Mouse (Mus musculus) megakaryocyte, embryonic 14.5 days (primary cell): Measurements from ENCODE around the gene 1700067P10Rik. TPM values are rescaled to one million over a fixed set of nuclear protein-coding genes. Genes with fewer than 3 reads are reported as not detected.

ENCODE experiments used
- H3K27me3 ChIP-seq: replicated peaks from 2 replicates; pipeline ENCODE3; 2012; ENCODE audit warnings: inconsistent platforms
- H3K36me3 ChIP-seq: replicated peaks from 2 replicates; pipeline ENCODE3; 2012; ENCODE audit warnings: low read length, inconsistent platforms, mixed read lengths
- H3K4me1 ChIP-seq: 2 replicates; pipeline ENCODE4 v1.6.1; 2012; ENCODE audit warnings: inconsistent platforms
- H3K4me3 ChIP-seq: replicated peaks from 2 replicates; pipeline ENCODE3; 2012; ENCODE audit warnings: moderate library complexity, mild to moderate bottlenecking, inconsistent platforms
- H3K9me3 ChIP-seq: 2 replicates; pipeline ENCODE4 v1.6.1; 2012; ENCODE audit warnings: inconsistent platforms
- FLI1 ChIP-seq: IDR thresholded peaks from 2 replicates; pipeline ENCODE4 v1.6.1; 2012; ENCODE audit warnings: low read length, inconsistent platforms, mixed read lengths
- GATA1 ChIP-seq: IDR thresholded peaks from 3 replicates; pipeline ENCODE4 v1.6.1; 2012; ENCODE audit warnings: mixed read lengths, low read length, inconsistent platforms, borderline replicate concordance
- polyA plus RNA-seq: library from polyadenylated mRNA; stranded (reverse); fragments of >175 nt; gene quantifications from 2 replicates; pipeline ENCODE4 v1.2.3, GENCODE M21; 2012; ENCODE audit warnings: low replicate concordance; ENCODE audit not compliant: insufficient read depth

The 1700067P10Rik gene
- polyA plus RNA-seq, 1 experiment, result not detected

DNA sequence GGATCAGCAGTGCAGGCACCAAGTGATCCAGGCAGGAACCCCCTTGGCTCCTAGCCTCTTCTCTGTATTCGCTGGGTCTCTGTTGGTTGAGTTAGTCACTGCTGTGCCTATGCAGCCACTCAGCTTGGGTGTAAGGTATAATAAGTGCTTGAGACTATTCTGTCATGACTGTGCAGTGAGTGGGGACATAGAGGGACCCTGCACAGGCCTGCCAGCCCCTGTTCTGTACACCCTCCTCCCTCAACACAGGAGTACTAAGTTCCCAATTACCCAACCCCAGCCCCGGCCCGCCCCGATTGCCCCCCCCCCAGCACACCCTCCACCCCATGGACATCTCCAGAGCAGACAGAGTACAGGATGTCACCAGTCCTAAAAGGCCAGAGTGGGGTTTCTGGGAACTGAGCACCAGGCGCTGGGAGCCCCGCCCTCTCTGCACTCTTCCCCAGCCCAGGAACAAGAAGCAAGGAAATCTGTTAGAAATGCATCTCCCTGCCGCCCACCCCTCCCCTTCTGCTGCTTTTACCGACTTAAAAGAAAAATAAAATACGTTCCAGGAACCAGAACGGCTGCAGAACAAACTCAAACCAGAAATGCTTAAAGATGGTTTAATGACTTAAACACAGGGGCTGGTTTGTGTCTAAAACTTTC is 24.8 kb upstream of the 1700067P10Rik start:
- TF ChIP-seq GATA1, result no peak
- no peak for TF ChIP-seq FLI1

DNA sequence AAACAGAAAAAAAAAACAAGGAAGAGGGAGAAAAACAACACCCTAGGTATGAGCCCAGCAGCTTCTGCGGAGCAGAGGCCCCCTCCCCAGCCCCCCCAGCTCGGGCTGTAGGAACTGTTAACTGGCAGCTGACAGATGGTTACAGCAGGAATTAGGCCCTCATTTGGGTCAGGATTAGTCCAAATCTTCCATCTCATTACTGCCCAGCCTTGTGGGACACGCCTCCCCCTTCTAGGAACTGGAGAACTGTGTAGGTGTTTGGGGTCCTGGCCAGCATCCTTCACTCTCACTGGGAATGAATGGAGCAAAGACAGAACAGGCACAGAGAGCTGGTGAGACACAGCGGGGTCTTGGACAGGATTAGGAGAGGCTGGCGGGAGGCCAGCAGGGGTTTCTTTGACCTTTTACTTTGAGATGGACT is 24.0 kb upstream of the 1700067P10Rik start:
- no peaks in the 10 kb centered on the region for H3K9me3 ChIP-seq
- H3K27me3 ChIP-seq, result peaks cover 38% of the 10 kb centered on the region
- no peaks in the 10 kb centered on the region for H3K4me1 ChIP-seq

More for the DNA sequence above, 24.8 kb upstream of the 1700067P10Rik start:
- Histone ChIP-seq H3K27me3 (peaks cover 39% of the 10 kb centered on the region), H3K9me3 (no peaks in the 10 kb centered on the region), H3K36me3 (no peaks in the 10 kb centered on the region), H3K4me3 (no peak overlapping the region), H3K4me1 (no peaks in the 10 kb centered on the region)

DNA sequence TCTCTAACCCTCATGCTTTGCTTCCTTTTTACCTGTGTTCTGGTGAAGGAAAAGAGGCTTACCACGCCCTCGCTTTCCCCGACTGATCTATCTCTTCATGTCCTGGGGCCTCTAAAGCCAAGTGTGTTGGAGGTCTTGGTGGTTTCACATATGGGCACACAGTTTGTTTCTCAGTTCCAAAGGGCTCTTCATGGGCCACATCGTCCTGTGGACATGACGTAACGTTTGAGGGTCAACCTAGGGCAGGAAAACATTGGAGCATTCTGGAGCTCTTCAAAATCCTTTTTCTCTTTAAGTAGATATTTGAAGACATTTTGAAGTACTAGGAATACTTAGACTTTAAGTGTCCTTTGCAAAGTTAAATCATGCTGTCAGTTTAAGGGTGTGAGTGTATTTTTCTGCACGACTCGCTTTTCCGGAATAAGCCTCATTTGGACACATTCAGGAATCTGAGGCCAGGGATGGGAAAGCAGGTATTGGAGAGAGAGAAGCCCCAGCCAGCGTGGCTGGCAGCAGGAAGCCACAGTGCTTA is 22.0 kb upstream of the 1700067P10Rik start:
- H3K36me3 ChIP-seq, result no peaks in the 10 kb centered on the region
- no peaks in the 10 kb centered on the region for H3K4me1 ChIP-seq
- TF ChIP-seq FLI1 (no peak), GATA1 (no peak)
- peaks cover 31% of the 10 kb centered on the region for H3K27me3 ChIP-seq
- peaks cover 18% of the 10 kb centered on the region for H3K9me3 ChIP-seq
- no peak overlapping the region for H3K4me3 ChIP-seq

More for the DNA sequence above, 24.0 kb upstream of the 1700067P10Rik start:
- Histone ChIP-seq H3K4me3 (no peak overlapping the region), H3K36me3 (no peaks in the 10 kb centered on the region)
- TF ChIP-seq GATA1 (no peak), FLI1 (no peak)

DNA sequence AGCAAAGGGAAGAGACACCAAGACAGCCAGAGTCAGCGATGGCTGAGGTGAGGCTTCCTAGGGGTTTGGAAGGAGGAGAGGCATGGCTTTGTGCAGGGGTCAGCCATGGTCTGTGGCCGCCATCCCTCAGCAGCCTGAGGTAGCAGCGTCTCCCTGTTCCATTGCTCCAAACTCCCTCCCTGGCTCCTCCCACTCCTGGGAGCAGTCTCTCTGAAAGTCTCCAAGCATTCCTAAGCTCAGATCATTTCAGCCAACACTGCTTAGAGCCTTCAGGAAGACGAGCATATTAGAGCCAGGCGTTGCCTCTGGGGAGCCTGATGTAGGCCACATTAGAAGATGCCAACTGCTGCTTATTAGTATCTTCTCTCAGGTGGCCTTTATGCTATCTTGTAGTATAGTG is 21.4 kb upstream of the 1700067P10Rik start:
- no peaks in the 10 kb centered on the region for H3K4me1 ChIP-seq
- H3K4me3 ChIP-seq, result no peak overlapping the region
- H3K9me3 ChIP-seq, result peaks cover 18% of the 10 kb centered on the region
- H3K27me3 ChIP-seq, result peaks cover 29% of the 10 kb centered on the region
- no peaks in the 10 kb centered on the region for H3K36me3 ChIP-seq
- TF ChIP-seq FLI1 (no peak), GATA1 (no peak)

DNA sequence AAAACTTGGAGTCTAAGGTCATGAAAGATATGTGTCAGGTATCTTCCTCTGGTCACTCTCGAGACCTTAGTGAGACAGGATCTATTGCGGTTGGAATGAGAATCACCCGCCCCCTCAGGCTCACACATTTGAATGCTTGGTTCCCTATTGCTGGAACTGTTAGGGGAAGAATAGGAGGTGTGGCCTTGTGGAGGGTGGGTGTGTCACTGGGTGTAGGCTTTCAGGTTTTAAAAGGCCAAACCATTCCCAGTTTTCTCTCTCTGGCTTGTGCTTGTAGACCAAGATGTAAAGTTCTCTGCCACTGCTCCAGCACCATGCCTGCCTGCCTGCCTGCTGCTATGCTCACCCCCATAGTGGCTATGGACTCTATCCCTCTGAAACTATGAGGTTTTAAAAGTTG is 8.5 kb upstream of the 1700067P10Rik start:
- TF ChIP-seq GATA1 (no peak), FLI1 (no peak)
- no peaks in the 10 kb centered on the region for H3K4me1 ChIP-seq
- no peaks in the 10 kb centered on the region for H3K36me3 ChIP-seq
- H3K9me3 ChIP-seq, result 0 out of 2 replicates have a peak, but pooled peaks cover 3% of the 10 kb centered on the region
- H3K27me3 ChIP-seq, result peaks cover 15% of the 10 kb centered on the region
- no peak overlapping the region for H3K4me3 ChIP-seq

DNA sequence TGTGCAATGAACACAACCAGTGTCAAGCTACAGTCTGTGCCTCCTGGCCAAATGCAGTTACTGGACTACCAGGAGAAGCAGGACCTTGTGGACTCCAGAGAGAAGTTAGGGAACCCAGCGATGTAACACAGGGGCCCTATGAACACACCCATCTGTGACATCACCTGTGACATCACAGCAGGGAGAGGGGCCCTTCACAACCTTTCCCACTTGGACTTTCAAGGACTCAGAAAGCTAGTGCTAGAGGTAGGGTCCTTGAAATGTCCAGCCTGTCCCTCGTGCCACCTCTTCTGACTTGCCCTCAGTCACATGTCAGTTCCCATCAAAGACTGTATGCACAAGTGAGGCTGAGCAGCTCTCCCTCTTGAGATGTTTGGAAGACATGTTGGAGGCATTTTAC is 327 bp downstream of the 1700067P10Rik start:
- peaks cover 14% of the 10 kb centered on the region for H3K9me3 ChIP-seq
- H3K27me3 ChIP-seq, result peaks cover 52% of the 10 kb centered on the region
- no peaks in the 10 kb centered on the region for H3K4me1 ChIP-seq
- no peak overlapping the region for H3K4me3 ChIP-seq
- no peak for TF ChIP-seq FLI1
- no peaks in the 10 kb centered on the region for H3K36me3 ChIP-seq

DNA sequence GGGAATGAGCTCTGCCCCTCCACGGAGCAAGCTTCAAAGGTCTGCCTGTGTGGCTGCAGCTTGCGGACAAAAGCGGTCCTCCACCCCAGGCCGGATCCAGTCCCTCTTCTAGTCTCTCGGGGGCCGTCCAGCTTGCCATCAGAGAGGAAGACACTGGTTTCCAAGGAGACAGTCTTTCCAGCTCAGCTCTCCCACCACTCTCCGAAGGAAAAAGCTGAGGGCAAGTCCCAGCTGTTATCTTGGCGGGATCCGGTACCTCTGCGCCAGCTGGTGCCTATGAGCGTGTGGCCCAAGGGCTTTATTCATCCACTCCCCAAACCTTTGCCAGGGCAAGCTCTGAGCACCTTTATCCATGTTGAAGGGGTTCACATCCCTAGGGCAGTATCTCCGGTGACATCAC is 1.2 kb downstream of the 1700067P10Rik start:
- TF ChIP-seq FLI1 (no peak), GATA1 (no peak)
- H3K36me3 ChIP-seq, result no peaks in the 10 kb centered on the region
- peaks cover 22% of the 10 kb centered on the region for H3K9me3 ChIP-seq
- H3K27me3 ChIP-seq, result peaks cover 59% of the 10 kb centered on the region
- no peak overlapping the region for H3K4me3 ChIP-seq
- no peaks in the 10 kb centered on the region; the same call in 1 of the 2 replicates for H3K4me1 ChIP-seq

DNA sequence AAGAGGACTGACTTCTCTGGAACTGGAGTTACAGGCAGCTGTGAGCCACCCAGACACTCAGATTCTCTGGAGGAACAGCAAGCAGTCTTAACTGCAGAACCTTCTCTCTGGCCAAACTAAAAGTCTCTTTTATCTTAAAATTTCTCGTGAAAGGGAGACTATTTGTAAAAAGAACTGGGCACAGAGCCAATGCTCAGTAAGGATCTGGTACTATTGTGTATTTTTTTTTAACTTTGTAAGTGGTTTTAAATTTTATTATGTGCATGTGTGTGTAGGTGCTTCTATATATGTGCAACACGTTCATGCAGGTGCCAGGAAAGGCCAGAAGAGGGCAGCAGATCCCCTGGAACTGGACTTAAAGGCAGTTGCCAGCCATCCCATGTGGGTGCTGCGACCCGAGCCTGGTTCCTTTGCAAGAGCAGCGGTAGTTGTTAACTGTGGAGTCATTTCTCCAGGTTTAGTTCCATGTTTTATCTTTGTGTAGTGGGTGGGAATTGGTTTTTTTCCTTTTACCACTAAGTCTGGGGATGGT is 4.2 kb downstream of the 1700067P10Rik start:
- no peak for TF ChIP-seq FLI1
- no peak for TF ChIP-seq GATA1

DNA sequence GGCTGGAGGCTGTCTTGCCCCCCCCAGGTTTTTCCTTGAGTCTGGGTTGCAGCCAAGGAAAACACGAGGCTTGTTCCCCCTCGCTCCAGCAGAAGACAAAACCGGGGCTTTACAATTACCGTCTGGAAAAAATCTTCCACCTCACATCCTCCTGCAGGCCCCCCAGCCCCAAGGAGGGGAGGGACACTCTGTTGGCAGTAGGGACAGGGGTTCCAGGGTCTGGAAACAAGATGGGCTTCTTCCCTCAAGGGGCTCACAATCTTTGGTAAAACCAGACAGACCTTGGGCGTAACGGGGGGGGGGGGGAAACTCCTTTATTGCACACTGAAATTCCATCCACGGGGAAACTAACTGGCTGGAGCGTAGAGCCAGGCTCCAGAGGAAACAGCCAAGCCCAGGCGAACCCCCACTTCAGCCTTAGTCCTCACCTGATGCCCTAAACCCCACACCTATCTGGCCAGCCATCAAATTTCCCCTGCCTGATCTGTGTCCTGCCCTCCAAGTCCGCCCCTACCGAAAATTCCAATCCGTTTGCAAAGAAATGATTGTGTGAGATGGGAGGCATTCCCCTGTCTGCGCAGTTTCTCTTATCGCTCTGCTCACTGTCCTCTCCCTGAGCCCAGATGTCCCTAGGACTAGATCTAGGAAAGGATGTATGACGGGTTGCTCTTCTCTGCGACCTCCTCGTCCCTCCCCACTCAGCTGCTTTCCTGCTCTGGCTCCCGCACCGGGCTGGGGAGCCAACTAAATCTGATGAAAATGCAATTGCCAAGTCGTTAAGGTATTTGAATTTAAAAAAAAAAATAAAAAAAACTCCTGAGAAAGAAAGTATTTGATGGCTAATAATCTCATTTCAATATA is 5.9 kb downstream of the 1700067P10Rik start:
- TF ChIP-seq GATA1, result no peak
- TF ChIP-seq FLI1, result no peak
- Histone ChIP-seq H3K36me3 (no peaks in the 10 kb centered on the region), H3K4me3 (no peak overlapping the region), H3K4me1 (peaks cover 35% of the 10 kb centered on the region), H3K9me3 (peaks cover 22% of the 10 kb centered on the region), H3K27me3 (peaks cover 86% of the 10 kb centered on the region)

More for the DNA sequence above, 4.2 kb downstream of the 1700067P10Rik start:
- Histone ChIP-seq H3K4me1 (peaks cover 22% of the 10 kb centered on the region), H3K36me3 (no peaks in the 10 kb centered on the region), H3K27me3 (peaks cover 79% of the 10 kb centered on the region), H3K4me3 (no peak overlapping the region), H3K9me3 (peaks cover 22% of the 10 kb centered on the region)
